Mouse (Mus musculus) CH12.LX (cell line): ENCODE results near the gene Mical3. TPM values are rescaled to one million over a fixed set of nuclear protein-coding genes. Genes with fewer than 3 reads are reported as not detected.

ENCODE experiments used
- DNase-seq: peaks from one replicate; pipeline ENCODE4 v3.0.0-alpha.2; 2013; ENCODE audit errors: extremely low read depth
- H3K27ac ChIP-seq: 2 replicates; pipeline ENCODE4 v1.5.1; 2012; ENCODE audit warnings: low read depth, mild to moderate bottlenecking, control low read depth, moderate library complexity; ENCODE audit not compliant: insufficient read depth
- H3K27me3 ChIP-seq: replicated peaks from 2 replicates; pipeline ENCODE3; 2012; ENCODE audit warnings: inconsistent platforms
- H3K36me3 ChIP-seq, 2 experiments: replicated peaks in 1 of 2; 2 replicates each; pipeline versions ENCODE3 to v1.6.1; 2012; ENCODE audit warnings: inconsistent platforms in 1 of 2, low read length in 1 of 2, mild to moderate bottlenecking in 1 of 2, mixed read lengths in 1 of 2, moderate library complexity in 1 of 2; ENCODE audit not compliant: control insufficient read depth in 1 of 2, insufficient read depth in 1 of 2
- H3K4me1 ChIP-seq, 2 experiments: 2 replicates each; pipeline ENCODE4 v1.6.1; 2012; ENCODE audit warnings: inconsistent platforms in 1 of 2, moderate library complexity in 1 of 2; ENCODE audit not compliant: insufficient read depth in 2 of 2, control insufficient read depth in 1 of 2
- H3K4me2 ChIP-seq: 2 replicates; pipeline ENCODE4 v1.6.1; 2012; ENCODE audit warnings: low read depth, mild to moderate bottlenecking, control low read depth; ENCODE audit not compliant: poor library complexity, insufficient read depth, severe bottlenecking
- H3K4me3 ChIP-seq, 3 experiments: fragments of 150-350 bp in 1 of 3; sonication (generic) in 1 of 3; replicated peaks in 1 of 3; 2 replicates each; pipeline versions ENCODE3 to v1.5.1; 2011 to 2012; ENCODE audit warnings: low read depth in 2 of 3, low read length in 2 of 3, mild to moderate bottlenecking in 2 of 3, moderate library complexity in 2 of 3, control low read depth in 1 of 3, improper control_type of control experiment in 1 of 3, inconsistent platforms in 1 of 3, mixed read lengths in 1 of 3; ENCODE audit not compliant: poor library complexity in 1 of 3
- H3K79me2 ChIP-seq: replicated peaks from 2 replicates; pipeline ENCODE4 v1.6.1; 2012; ENCODE audit warnings: mild to moderate bottlenecking, moderate library complexity; ENCODE audit not compliant: control insufficient read depth, poor library complexity, insufficient read depth, severe bottlenecking; ENCODE audit errors: extremely low read depth
- H3K9ac ChIP-seq: 2 replicates; pipeline ENCODE4 v1.6.1; 2012; ENCODE audit warnings: low read depth, mild to moderate bottlenecking, control low read depth, moderate library complexity; ENCODE audit not compliant: insufficient read depth
- H3K9me3 ChIP-seq: replicated peaks from 2 replicates; pipeline ENCODE3; 2012; ENCODE audit warnings: low read length, inconsistent platforms, mixed read lengths
- CHD1 ChIP-seq: IDR thresholded peaks from 2 replicates; pipeline ENCODE4 v1.6.1; 2012; ENCODE audit warnings: low read depth, low read length, improper control_type of control experiment, inconsistent platforms
- CHD2 ChIP-seq: IDR thresholded peaks from 2 replicates; pipeline ENCODE4 v1.6.1; 2011; ENCODE audit warnings: low read length, improper control_type of control experiment
- E2F4 ChIP-seq: IDR thresholded peaks from 2 replicates; pipeline ENCODE4 v1.6.1; 2011; ENCODE audit warnings: low read depth, low read length, improper control_type of control experiment; ENCODE audit not compliant: insufficient replicate concordance
- ELF1 ChIP-seq: IDR thresholded peaks from 2 replicates; pipeline ENCODE4 v1.6.1; 2014; ENCODE audit warnings: low read depth, mild to moderate bottlenecking, inconsistent platforms, low read length, improper control_type of control experiment
- GABPA ChIP-seq: IDR thresholded peaks from 2 replicates; pipeline ENCODE4 v1.6.1; 2012; ENCODE audit warnings: low read depth, low read length, improper control_type of control experiment, inconsistent platforms; ENCODE audit not compliant: insufficient replicate concordance
- HCFC1 ChIP-seq: IDR thresholded peaks from 2 replicates; pipeline ENCODE4 v1.6.1; 2012; ENCODE audit warnings: low read depth, mild to moderate bottlenecking, inconsistent platforms, low read length, improper control_type of control experiment
- IRF4 ChIP-seq: IDR thresholded peaks from 2 replicates; pipeline ENCODE4 v1.6.1; 2014; ENCODE audit warnings: low read depth, mild to moderate bottlenecking, inconsistent platforms, low read length, improper control_type of control experiment
- JUN ChIP-seq: IDR thresholded peaks from 2 replicates; pipeline ENCODE4 v1.6.1; 2011; ENCODE audit warnings: low read depth, mild to moderate bottlenecking, low read length, improper control_type of control experiment, moderate library complexity; ENCODE audit not compliant: insufficient read depth
- KAT2A ChIP-seq: IDR thresholded peaks from 2 replicates; pipeline ENCODE4 v1.6.1; 2012; ENCODE audit warnings: low read length, improper control_type of control experiment, inconsistent platforms; ENCODE audit not compliant: insufficient replicate concordance
- MAFK ChIP-seq: IDR thresholded peaks from 2 replicates; pipeline ENCODE4 v1.6.1; 2011; ENCODE audit warnings: low read length, improper control_type of control experiment; ENCODE audit not compliant: insufficient replicate concordance
- MAX ChIP-seq: IDR thresholded peaks from 2 replicates; pipeline ENCODE4 v1.6.1; 2011; ENCODE audit warnings: low read length, improper control_type of control experiment
- MAZ ChIP-seq: IDR thresholded peaks from 2 replicates; pipeline ENCODE4 v1.6.1; 2012; ENCODE audit warnings: low read depth, mild to moderate bottlenecking, inconsistent platforms, low read length, improper control_type of control experiment, moderate library complexity
- MYC ChIP-seq: IDR thresholded peaks from 2 replicates; pipeline ENCODE4 v1.6.1; 2011; ENCODE audit warnings: low read depth, mild to moderate bottlenecking, improper control_type of control experiment, low read length
- NRF1 ChIP-seq: IDR thresholded peaks from 2 replicates; pipeline ENCODE4 v1.6.1; 2014; ENCODE audit warnings: low read depth, mild to moderate bottlenecking, inconsistent platforms, low read length, improper control_type of control experiment, moderate library complexity
- RCOR1 ChIP-seq: conservative IDR thresholded peaks from 2 replicates; pipeline ENCODE4 v1.6.1; 2012; ENCODE audit warnings: low read depth, mild to moderate bottlenecking, inconsistent platforms, low read length, improper control_type of control experiment
- SIN3A ChIP-seq: IDR thresholded peaks from 2 replicates; pipeline ENCODE4 v1.6.1; 2012; ENCODE audit warnings: low read length, improper control_type of control experiment, inconsistent platforms
- SMC3 ChIP-seq: IDR thresholded peaks from 2 replicates; pipeline ENCODE4 v1.6.1; 2011; ENCODE audit warnings: low read depth, low read length, improper control_type of control experiment
- UBTF ChIP-seq: IDR thresholded peaks from 2 replicates; pipeline ENCODE4 v1.6.1; 2012; ENCODE audit warnings: low read depth, mild to moderate bottlenecking, inconsistent platforms, low read length, improper control_type of control experiment, moderate library complexity
- USF2 ChIP-seq: conservative IDR thresholded peaks from 2 replicates; pipeline ENCODE4 v1.6.1; 2011; ENCODE audit warnings: low read depth, low read length, improper control_type of control experiment
- ZC3H11A ChIP-seq: IDR thresholded peaks from 2 replicates; pipeline ENCODE4 v1.6.1; 2012; ENCODE audit warnings: low read depth, mild to moderate bottlenecking, inconsistent platforms, low read length, improper control_type of control experiment
- ZMIZ1 ChIP-seq: IDR thresholded peaks from 2 replicates; pipeline ENCODE4 v1.6.1; 2012; ENCODE audit warnings: low read depth, mild to moderate bottlenecking, inconsistent platforms, low read length, improper control_type of control experiment
- ZNF384 ChIP-seq: IDR thresholded peaks from 2 replicates; pipeline ENCODE4 v1.6.1; 2012; ENCODE audit warnings: low read depth, low read length, improper control_type of control experiment, inconsistent platforms
- dilution Hi-C: fragments of 300-500 bp; cut with MboI; formaldehyde crosslinking; loops from 2 replicates; pipeline ENCODE4 v1.14.3; 2020; ENCODE audit warnings: low sequenced_read_pairs; ENCODE audit not compliant: extremely low pct_unique_long_range_greater_than_20kb, extremely low pct_ligation_motif_present
- in situ Hi-C: fragments of 300-500 bp; cut with MboI; formaldehyde crosslinking; loops from 3 replicates; pipeline ENCODE4 v1.14.3; 2019; ENCODE audit warnings: low sequenced_read_pairs, low pct_ligation_motif_present, low pct_unique_long_range_greater_than_20kb, mixed read lengths
- polyA plus RNA-seq: library from polyadenylated mRNA; unstranded; fragments of >175 nt; gene quantifications from 2 replicates; pipeline ENCODE4 v1.2.1, GENCODE M21; 2012; ENCODE audit warnings: low read depth; ENCODE audit not compliant: insufficient read length
- total RNA-seq, 2 experiments: library from RNA; depleted of rRNA; stranded (reverse); fragments of 300-350 nt in 1 of 2; fragments of >200 nt in 1 of 2; gene quantifications; 2 replicates each; pipeline ENCODE4 v1.2.3; 2012 to 2014

Mical3 gene
- total and polyA plus RNA-seq, 3 experiments = 10.2 to 56.3 (median 26.8) TPM

GRCm38 (mm10) chr6:121016097-121016496 is 114.7 kb downstream of the Mical3 start:
- peaks cover 42 to 83% of the 10 kb centered on the region in 2 experiments for H3K36me3 ChIP-seq
- dilution Hi-C loops (no loop called here), in situ Hi-C loops (no loop called here)
- H3K4me3 ChIP-seq = no peak overlapping the region
- TF ChIP-seq MYC (no peak), RCOR1 (no peak), MAFK (no peak), IRF4 (no peak), CHD1 (no peak), ZC3H11A (no peak), UBTF (no peak), MAX (no peak), KAT2A (no peak), JUN (no peak), SIN3A (no peak), CHD2 (no peak)
- peak overlapping the region; percentile 10; the same call in 1 of the 2 replicates for H3K9ac ChIP-seq
- H3K27me3 ChIP-seq = no peaks in the 10 kb centered on the region
- H3K9me3 ChIP-seq = no peaks in the 10 kb centered on the region
- H3K27ac ChIP-seq = peak overlapping the region; percentile 73
- H3K4me1 ChIP-seq = peaks cover 18 to 47% of the 10 kb centered on the region in 2 experiments
- peak overlapping the region; percentile 68 for H3K4me2 ChIP-seq
- no peak for DNase-seq
- no peaks in the 10 kb centered on the region for H3K79me2 ChIP-seq

- no peak overlapping the region for H3K4me2 ChIP-seq
- peaks cover 33 to 82% of the 10 kb centered on the region in 2 experiments for H3K36me3 ChIP-seq
- DNase-seq = no peak
Observed at GRCm38 (mm10) chr6:121014339-121014738, 116.5 kb downstream of the Mical3 start.

More at GRCm38 (mm10) chr6:121014339-121014738, 116.5 kb downstream of the Mical3 start:
- H3K4me3 ChIP-seq = no peak overlapping the region
- no peaks in the 10 kb centered on the region for H3K79me2 ChIP-seq
- dilution Hi-C loops = no loop called here
- no peak overlapping the region for H3K27ac ChIP-seq
- no peaks in the 10 kb centered on the region for H3K27me3 ChIP-seq
- H3K9ac ChIP-seq = no peak overlapping the region
- in situ Hi-C loops = no loop called here
- H3K9me3 ChIP-seq = no peaks in the 10 kb centered on the region
- TF ChIP-seq E2F4 (no peak), MAFK (no peak), USF2 (no peak), GABPA (no peak), RCOR1 (no peak), CHD1 (no peak), MAZ (no peak), HCFC1 (no peak), SMC3 (no peak), NRF1 (no peak), ELF1 (no peak), ZC3H11A (no peak), ZNF384 (no peak), ZMIZ1 (no peak)
- TF ChIP-seq, all 38 proteins: peak for 0
- H3K4me1 ChIP-seq = peaks cover 18 to 45% of the 10 kb centered on the region in 2 experiments
